Mouse (Mus musculus) ES-E14 (cell line): ENCODE measurements around the gene Mogs.

Experiments used
- CHD2 ChIP-seq: IDR thresholded peaks from 2 replicates; pipeline ENCODE4 v1.6.1; 2014; ENCODE audit warnings: mild to moderate bottlenecking, low read depth, low read length, inconsistent platforms
- MAFK ChIP-seq: IDR thresholded peaks from 2 replicates; pipeline ENCODE4 v1.6.1; 2014; ENCODE audit warnings: mild to moderate bottlenecking, low read depth, low read length, inconsistent platforms; ENCODE audit not compliant: insufficient read depth

- no peak for TF ChIP-seq MAFK
- TF ChIP-seq CHD2 = no peak
Measured at GRCm38 (mm10) chr6:83121863-83122710, 6.8 kb downstream of the Mogs start.
